Mouse (Mus musculus): ENCODE results near the gene Tubg2.

The Tubg2 gene

DNA sequence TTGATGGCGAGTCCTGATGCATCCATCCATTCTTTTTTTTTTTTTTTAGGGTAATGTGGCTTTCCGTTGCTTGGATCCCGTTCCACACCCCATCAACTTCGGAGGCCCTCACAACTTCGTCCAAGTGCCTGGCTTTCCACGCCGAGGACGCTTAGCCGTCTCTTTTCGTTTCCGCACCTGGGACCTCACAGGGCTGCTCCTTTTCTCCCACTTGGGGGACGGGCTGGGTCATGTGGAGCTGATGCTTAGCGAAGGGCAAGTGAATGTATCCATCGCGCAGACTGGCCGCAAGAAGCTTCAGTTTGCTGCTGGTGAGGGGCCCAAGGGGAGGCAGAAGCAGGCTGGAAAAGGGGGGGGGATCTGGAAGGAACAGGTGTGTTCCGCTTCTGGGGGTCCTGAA lies 24.6 kb downstream of the Tubg2 start:
- no peak for DNase-seq

DNA sequence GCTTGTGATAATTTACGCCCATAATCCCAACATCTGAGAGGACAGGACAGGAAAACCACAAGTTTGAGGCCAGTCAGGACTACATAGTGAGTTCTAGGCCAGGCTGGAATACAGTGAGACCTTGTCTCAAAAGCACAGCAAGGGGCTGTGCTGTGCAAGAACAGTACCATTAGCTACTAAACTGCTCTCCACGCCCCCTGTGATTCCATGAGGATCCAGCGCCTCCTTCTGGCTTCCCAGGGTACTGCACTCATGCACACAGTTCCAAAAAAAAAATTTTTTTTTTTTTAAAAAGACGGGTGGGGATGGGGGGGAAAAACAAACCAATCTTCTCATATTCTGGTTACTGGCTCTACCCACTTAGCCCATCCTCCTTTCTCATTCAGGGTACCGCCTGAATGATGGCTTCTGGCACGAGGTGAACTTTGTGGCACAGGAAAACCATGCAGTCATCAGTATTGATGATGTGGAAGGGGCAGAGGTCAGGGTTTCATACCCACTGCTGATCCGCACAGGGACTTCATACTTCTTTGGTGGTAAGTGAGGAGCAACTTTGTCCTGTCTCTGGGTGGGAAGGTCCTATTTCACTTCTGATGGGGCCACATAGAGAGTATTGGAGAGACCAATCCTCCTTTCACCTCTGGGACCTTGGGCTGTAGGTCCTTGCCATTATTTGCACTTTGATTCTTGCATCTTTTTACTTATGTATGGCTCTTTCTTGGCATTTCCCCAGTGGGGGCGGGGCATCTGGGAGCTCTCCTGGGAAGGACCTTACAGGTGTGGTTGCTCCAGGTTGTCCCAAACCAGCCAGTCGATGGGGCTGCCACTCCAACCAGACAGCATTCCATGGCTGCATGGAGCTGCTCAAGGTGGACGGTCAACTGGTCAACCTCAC lies 25.4 kb downstream of the Tubg2 start:
- DNase-seq, result peak; percentile 88 to 89

DNA sequence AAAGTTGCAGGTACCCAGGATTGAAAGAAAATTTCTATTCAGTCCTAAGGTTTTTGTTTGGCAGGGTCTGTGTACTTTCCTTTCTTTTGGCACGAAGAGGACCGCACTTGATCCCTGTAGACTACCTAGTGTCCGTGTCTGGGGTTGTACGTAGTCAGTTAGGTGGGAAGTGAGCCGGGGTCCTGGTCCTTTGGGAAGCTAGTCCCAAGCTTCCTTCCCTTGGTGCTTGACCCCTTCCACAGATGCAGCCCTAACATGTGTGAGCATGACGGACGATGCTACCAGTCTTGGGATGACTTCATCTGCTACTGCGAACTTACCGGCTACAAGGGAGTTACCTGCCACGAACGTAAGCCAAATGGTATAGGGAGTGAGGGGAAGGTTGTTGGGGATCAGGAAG lies 26.3 kb downstream of the Tubg2 start:
- DNase-seq, result no peak

DNA sequence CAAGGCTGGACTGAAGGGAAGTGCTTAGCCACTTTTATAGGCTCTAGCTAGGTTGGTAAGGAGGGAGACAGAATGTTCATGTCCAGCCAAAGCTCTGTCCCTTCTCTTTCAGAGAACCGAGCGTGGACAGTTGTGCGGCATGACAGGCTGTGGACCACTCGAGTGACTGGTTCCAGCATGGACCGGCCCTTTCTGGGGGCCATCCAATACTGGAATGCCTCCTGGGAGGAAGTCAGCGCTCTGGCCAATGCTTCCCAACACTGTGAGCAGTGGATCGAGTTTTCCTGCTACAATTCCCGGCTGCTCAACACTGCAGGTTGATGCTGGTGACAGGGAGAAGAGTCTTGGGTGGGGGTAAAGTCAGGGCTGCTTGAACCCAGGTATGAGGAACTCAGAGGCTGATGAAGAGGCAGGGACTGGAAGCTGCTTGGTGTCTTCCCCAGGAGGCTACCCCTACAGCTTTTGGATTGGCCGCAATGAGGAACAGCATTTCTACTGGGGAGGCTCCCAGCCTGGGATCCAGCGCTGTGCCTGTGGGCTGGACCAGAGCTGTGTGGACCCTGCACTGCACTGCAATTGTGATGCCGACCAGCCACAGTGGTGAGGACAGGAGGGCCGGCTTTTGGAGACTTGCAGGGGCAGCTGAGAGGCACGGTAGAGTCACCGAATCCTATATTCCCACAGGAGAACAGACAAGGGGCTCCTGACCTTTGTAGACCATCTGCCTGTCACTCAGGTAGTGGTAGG lies 27.2 kb downstream of the Tubg2 start:
- peak; percentile 59 to 61 for DNase-seq

DNA sequence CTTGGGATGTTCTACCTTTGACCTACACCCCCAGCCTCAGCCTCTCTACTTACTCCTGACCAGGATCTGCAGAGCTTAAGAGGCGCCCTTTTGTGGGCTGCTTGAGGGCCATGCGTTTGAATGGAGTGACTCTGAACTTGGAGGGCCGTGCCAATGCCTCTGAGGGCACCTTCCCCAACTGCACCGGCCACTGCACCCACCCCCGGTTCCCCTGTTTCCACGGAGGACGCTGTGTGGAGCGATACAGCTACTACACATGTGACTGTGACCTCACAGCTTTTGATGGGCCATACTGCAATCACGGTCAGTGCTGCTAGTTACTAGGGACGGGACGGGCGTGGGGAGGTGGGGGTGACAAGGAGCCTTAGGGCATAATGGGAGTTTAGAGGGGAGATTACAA lies 29.3 kb downstream of the Tubg2 start:
- no peak for DNase-seq

DNA sequence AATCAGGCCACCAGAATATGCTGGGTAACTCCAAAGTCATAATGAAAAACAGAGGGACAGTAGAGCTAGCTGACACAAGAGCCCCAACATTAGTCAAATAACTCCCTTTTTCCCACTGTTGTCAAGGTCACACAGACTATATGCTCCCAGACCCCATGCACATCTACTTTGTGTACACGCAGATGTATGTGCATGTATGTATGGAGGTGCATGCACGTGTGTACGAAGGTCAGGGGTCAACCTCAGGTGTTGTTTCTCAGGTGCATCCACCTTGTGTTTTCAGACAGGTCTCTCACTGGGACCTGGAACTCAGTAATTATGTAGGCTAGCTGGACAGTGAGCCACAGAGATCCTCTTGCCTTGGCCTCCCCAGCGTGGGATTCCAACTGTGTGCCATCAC lies 29.7 kb downstream of the Tubg2 start:
- DNase-seq, result no peak

DNA sequence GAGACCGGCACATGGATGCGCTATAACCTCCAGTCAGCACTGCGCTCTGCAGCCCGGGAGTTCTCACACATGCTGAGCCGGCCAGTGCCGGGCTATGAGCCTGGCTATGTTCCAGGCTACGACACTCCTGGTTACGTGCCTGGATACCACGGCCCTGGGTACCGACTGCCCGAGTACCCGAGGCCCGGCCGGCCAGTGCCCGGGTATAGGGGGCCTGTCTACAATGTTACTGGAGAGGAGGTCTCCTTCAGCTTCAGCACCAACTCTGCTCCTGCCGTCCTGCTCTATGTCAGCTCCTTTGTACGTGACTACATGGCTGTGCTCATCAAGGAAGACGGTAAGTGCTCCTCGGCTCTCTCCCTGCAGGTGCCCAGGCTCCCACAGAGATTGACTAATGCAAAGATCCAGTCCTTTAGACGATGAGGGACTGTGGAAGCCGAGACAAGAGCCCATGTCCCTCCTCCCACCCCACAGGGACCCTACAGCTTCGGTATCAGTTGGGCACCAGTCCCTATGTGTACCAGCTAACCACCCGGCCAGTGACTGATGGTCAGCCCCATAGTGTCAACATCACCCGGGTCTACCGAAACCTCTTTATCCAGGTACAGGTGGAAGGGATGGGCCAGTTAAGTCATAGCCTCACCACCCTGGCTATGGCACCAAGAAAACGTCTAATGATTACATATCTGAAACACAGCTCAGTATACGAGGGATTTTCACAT lies 31.0 kb downstream of the Tubg2 start:
- DNase-seq, result no peak

DNA sequence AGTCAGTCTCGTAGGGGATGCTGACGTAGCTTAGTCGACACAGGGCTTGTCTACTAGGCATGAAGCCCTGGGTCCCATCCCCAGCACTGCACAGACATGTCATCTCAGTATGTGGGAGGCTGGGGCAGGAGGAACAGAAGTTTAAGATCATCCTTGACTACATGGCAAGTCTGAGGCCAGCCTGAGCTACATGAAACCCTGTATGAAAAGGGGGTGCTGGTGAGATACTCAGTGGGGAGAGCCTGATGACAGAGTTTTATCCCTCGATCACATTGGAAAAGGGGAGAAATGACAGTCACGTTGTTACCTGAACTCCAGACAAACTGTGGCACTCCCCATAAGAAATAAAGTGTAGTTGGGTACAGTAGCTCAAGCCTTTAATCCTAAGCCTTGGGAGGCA lies 31.8 kb downstream of the Tubg2 start:
- DNase-seq, result no peak

DNA sequence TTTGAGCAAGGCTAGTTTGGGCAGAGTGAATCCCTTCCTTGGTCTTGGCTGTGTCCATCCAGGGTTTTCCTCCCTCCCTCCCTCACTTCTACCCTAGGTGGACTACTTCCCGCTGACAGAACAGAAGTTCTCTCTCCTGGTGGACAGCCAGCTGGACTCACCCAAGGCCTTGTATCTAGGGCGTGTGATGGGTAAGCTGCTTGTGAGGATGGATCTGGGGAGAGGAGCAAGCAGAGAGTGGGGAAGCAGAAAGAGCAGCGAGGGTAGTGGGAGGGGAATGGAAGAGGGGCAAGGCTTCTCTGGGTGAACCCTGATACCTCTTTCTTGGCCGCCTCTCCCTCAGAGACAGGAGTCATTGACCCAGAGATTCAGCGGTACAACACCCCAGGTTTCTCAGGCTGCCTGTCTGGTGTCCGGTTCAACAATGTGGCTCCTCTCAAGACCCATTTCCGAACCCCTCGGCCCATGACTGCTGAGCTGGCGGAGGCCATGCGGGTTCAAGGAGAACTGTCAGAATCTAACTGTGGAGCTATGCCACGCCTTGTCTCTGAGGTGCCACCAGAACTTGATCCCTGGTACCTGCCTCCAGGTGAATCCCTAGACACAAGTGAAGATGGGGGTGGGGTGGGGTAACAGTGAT lies 32.6 kb downstream of the Tubg2 start:
- no peak for DNase-seq

DNA sequence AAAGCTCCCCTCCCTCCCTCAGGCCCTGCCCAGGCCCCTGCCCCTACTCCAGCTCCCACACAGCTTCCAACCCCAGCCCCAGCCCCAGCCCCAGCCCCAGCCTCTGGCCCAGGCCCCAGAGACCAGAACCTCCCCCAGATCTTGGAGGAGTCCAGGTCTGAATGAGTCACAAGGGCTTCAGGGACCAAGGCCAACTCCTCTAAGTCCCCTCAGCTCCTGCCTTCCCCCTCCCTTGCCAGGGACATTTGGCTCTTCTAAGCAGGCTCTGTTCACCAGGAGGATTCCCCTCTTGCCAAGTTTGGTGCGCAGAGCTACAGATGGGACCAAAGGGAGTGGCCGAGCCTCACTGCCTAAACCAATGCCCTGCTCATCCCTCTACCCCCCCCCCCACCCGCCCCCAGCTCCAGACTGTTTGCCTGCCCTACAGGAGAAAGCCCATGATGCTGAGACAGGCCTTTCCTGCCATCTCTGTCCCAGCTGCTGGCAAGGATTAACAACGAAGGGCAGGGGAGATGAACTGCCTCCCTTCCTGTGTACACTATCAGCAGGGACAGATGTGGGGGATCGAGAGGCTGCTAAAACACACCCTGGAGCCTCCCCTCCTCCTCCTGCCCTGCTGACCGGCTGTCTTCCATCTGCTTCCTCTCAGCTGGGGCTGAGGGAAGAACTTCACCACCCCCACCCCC lies 33.9 kb downstream of the Tubg2 start:
- peak; percentile 73 to 82 for DNase-seq

DNA sequence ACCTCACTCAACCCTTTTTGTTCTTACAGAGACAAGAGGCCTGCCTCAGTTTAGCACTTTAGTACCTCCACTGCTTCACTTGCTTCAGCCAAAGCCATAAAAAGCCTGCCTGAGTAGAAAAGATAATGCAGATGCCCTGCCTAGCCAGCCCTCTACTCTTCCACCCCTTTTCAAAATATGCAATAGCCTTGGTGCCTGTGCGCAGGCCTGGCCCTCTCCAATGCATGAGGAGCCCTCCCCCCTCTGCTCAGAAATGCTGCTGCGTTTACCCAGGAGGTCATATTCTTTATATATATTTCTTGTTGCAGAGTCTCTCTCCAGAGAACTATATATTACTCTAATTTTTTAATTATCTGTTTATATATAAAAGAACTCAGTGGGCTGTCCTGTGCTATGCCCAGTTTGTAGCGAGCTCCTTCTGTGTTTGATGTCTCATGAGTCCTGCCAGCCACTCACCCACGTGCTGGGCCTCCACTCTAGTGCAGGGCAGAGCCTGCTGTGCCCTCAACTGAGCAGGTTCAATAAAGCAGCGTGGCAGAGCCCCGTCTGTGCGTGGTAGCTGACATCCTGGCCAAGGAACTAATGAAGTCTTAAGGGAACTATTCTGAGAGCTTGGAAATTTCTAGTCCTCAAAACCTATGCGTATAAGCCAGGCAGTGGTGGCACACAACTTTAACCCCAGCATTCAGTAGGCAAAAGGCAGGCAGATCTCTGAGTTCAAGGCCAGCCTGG lies 34.6 kb downstream of the Tubg2 start:
- peak in 1 of 2 experiments; percentile 57 for DNase-seq

DNA sequence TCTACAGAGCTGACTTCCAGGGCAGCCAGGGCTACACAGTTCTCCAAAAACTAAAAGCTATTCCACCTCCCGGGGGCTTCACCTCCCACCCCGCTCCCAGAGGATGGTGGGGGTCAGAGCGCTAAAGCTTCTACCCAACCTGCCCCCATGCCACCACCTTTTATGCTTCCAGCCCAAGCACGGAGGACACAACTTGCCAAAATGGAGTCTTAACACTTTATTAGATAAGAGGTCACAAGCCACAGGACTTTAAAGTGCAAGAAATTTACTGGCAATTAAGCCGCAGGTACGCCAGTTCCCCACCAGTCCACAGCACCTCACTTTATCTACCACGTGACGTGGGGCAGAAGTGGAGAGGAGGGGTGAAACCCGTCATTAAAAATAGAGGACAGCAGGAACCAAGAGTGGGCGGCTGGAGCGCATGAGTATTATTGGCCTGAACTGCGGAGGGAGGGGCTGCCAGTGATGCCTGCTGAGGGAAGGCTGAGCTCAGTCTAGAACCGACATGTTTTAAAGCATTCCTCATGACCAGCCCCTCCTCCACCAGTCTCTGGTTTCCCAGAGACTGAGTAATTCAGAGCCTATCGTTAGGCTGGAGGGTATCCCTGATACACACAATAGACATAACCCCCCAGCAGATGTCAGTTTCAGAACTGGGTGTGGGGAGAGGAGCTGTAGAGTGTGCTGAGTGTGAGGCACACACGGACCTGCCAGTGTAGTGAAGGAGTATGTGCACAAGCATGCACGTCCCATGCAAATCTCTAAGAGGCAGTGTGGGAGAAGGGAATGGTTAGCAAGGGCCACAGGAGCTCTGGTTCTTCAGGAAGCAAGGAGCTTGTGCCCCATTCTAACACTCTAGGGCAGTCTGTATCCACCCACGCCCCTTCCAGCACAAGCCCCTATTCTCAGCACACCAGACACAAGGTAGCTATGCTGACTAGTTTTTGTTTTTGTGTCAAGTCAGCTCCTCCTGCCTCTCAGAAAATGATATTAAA lies 35.5 kb downstream of the Tubg2 start:
- peak in 1 of 2 experiments; percentile 44 for DNase-seq

DNA sequence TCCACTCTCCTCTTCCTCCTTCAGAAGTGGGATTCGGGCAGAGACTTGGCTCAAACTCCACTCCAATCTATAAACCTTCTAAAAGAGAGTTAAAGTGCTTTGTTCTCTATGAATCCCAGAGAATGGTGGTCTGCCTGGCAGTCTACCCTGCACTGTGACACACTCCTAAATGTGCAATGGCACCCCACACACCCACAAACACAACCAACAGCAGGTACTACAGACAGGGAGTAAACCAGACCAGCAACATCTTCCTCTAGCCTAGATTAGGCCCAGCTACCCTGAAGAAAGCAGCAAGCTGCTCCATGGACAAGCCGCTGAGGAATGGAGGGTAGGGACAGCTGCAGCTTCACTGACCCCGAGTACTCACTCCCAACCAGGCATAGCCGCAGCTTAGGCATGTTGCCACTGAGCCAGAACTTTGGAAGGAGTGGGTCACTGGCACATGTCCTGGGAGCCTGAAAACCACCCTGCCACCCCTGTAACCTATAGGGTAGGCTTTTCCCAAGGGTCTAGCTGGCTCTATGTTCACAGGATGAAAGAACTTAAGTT lies 36.3 kb downstream of the Tubg2 start:
- no peak for DNase-seq

DNA sequence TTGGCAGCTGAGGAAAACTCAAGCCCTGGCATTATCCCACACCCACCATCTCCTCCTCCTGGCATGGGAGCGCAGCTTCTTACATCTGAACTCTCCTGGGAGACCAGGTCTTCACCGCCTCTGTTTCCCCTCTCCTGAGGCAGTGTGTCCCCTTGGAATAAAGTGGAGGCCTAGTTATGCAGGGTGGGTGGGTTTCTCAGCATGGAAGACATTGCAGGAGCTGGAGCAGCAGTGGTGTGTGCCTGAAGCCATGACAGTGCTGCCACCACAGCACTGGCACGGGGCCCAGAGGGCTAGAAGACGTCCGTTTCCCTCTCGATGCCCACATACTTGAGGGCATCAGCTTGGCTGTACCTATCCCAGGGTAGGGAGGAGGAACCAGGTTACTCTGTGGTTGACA lies 36.9 kb downstream of the Tubg2 start:
- DNase-seq, result no peak

DNA sequence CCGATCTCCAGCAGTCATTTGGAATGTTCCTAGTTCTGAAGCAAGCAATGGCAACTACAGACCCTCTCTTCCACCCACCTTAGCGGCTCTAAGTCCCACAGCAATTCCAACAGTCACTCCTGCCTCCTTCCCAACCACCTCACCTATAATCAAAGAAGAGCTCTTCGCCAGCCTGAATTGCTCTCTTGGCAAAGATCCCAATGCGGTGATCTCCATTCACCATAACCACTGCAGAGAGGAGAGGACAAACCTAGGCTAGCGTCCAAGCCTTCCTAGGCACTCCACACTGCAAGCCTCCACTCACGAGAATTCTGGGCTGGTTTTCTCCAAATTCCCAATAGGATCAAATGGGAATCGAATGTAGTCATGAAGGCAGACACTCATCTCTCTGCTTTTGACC lies 37.4 kb downstream of the Tubg2 start:
- no peak for DNase-seq

DNA sequence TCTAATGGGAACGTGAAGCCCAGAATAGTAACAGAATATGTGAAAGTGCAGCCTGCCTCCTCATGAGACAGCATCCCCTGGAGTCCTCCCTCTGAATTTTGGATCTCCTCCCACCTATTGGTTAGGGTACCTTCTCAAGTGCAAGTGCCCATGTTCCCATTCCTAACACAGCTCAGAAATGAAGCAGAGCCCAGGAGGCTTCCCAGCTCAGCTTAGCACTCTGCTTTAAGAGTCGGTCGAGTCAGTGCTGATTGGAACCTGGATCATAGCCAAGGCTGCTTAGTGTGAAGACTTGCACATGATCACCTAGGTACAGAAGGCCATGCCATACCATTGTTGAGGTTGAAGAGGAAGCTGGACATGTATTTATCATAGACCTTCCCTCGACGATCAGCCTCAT lies 38.4 kb downstream of the Tubg2 start:
- DNase-seq, result no peak

DNA sequence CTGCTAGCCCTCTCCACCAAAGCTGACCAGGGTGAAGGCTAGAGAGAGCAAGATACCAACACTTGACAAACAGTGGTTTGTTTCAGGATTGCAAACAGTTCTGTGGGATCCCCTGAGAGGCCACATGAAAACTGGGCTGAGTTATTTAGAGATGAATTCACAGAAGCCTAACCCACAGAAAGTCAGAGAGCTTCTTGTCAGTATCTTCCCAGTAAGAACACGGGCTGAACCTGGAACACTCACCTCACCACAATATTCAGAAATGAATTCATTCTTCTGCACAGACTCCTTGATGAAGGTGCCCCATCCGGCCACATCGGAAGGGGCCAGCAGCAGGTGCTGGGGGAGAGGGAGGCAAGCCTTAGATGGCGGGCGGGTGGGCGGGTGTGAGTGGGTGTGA lies 38.9 kb downstream of the Tubg2 start:
- DNase-seq, result no peak

DNA sequence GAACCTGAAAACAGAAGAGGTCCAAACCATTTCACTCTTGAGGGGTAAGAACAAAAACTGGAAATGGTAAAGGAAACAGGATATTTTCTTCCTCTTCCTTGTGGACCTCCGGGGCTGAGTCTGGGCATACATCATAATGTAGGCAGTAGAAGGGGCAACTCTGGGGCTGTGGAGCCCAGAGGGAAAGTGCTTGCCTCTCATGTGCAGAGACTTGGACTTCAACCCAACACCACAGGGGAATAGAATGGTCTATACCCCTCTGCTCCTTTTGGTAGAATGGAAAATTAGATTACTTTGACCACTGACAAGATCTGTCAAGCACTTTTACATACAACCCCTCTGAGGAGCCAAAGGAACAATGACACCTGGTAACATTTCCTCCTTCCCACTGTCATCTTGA lies 39.4 kb downstream of the Tubg2 start:
- DNase-seq, result no peak

DNA sequence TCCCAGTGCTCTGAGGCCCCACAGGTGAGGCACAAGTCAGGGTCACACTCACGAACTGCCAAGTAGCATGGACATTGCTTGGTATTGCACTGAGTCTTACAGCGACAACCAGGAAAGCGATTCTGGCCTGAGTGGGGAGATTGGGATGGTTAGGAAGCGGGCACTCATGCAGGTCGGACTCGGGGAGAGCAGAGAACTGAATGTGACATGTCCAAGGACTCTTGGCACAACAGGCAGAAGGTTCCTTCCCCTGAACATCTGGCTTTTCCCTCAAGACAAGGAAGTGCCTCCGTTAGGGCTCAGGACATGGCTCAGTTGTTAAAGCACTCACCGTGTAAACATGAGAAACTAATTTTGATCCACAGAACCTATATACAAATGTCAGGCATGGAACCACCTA lies 39.9 kb downstream of the Tubg2 start:
- DNase-seq, result no peak

DNA sequence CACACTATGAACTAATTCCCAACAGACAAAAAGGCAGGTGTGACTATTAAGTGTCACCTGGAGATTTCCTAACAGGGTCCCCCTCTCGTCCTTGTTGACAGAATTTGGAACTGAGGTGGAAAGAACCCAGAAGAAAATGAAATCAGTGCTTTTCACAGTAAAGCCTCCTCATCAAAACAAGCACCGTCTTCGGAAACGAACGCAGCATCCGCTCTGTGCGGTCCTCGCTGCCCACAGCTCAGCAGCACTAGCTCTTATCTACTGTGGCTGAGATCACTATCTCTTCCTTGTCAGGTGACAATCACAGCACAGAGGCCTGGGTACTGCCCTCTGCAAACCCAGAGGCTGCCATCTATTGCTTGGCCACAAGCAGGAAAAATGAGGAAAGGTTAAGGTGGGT lies 40.5 kb downstream of the Tubg2 start:
- no peak for DNase-seq
